Mouse (Mus musculus) spleen, postnatal 10 days (tissue): ENCODE data around the gene Rplp1.

Experiments used
- DNase-seq, 2 experiments: peaks; one replicate each; pipeline ENCODE4 v3.0.0; 2021 to 2022; ENCODE audit warnings: low spot score in 2 of 2

The Rplp1 gene

GRCm38 (mm10) chr9:61877373-61878112, 36.8 kb downstream of the Rplp1 start:
- no peak for DNase-seq

- no peak for DNase-seq
Measured at GRCm38 (mm10) chr9:61873325-61873724, 41.0 kb downstream of the Rplp1 start.

DNA sequence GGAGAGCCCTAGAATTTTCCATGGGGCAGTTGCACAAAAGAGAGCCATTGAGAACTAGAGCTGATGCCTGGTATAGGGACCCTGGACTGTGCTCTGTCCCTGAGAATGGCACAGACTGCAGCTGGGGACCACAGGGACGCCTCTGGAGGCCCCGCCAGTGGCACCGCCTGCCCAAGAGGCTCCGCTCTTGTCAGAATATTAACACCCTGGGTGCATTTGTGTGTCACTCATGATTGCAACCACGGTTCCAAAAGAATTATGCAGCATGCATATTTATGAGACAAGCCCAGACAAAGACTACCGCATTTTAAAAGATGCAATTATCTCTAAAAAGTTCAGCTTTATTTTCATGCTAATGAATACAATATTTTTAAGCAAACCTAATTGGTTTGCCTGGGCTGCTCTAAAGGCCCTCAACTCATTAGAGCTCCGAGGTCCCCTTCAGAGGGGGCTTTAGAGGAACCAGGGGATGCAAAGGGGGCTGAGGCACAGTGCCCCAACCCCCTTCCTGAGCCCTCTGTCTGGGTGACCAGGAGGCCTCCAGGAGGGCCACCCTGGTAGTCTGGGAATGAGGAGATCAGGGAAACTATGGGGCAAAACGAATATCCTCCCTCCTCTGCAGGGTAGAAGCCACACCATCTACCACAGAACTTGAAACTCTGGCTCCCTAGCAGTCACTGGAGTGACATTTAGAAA, 41.9 kb downstream of the Rplp1 start:
- no peak for DNase-seq

DNA sequence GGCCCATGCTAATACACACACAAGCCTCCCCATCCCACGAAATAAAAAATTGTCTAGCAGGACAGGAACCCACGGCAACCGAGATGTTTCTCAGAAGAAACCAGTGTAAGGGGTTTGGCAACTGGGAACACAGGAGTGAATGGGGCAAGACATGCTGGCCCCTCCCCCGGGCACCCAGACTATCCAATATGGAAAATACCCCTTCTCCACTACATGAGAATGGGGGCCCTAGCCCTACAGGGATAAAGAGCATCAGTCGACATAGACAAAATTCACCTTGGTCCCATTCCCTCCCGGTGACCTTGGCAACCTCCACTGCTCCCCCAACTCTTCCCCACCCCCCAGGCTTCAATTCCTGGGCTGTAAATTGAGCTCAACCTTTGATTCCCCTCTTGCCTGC, 42.5 kb downstream of the Rplp1 start:
- DNase-seq: no peak

DNA sequence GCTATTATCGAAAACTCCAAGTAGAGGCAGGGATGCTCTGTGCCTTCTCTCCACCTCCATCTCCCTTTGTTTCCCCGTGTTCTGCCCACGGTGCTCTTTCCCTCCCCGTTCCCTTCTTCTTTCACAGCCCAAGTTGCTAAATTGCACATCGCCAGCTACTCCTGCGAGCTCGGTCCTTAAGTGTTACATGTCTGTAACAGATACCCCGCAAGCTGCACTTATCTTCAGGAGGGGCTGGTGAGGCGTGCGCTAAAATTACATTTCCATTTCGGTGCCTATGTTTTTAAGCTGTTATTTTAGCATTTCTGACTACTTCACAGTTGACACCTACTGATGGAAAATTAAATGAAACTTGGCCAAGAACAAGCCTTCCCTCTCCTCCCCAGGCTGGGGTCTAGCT, 46.7 kb downstream of the Rplp1 start:
- DNase-seq: no peak
